Mouse (Mus musculus) mature B cell (primary cell): ENCODE measurements around the gene Sdhb.

Experiments
- in situ Hi-C: fragments of 300-500 bp; cut with MboI; formaldehyde crosslinking; loops from 2 replicates; pipeline ENCODE4 v1.14.3; 2019

The Sdhb gene

GRCm38 (mm10) chr4:140948481-140948880, 12.5 kb upstream of the Sdhb start:
- in situ Hi-C loops = no loop called here

GRCm38 (mm10) chr4:140949052-140949451, 12.0 kb upstream of the Sdhb start:
- in situ Hi-C loops = no loop called here

GRCm38 (mm10) chr4:140949616-140950015, 11.4 kb upstream of the Sdhb start:
- in situ Hi-C loops = loop anchor here (10.0 kb wide), 1 partner anchor 125 kb away; no protein-coding TSS in a partner anchor

GRCm38 (mm10) chr4:140950574-140950973, 10.4 kb upstream of the Sdhb start:
- in situ Hi-C loops = loop anchor here (10.0 kb wide), 1 partner anchor 126 kb away; no protein-coding TSS in a partner anchor

- in situ Hi-C loops = loop anchor here (10.0 kb wide), 1 partner anchor 127 kb away; no protein-coding TSS in a partner anchor
Measured at GRCm38 (mm10) chr4:140951861-140952641, 9.0 kb upstream of the Sdhb start.

- in situ Hi-C loops = loop anchor here (5.0 to 10.0 kb wide), 2 partner anchors 50 to 132 kb away; partner anchors contain the start of gene Padi2
Measured at GRCm38 (mm10) chr4:140957131-140957702, 3.8 kb upstream of the Sdhb start.

GRCm38 (mm10) chr4:140957725-140958124, 3.3 kb upstream of the Sdhb start:
- in situ Hi-C loops = loop anchor here (5.0 to 10.0 kb wide), 2 partner anchors 50 to 133 kb away; partner anchors contain the start of gene Padi2

GRCm38 (mm10) chr4:140958319-140958718, 2.7 kb upstream of the Sdhb start:
- in situ Hi-C loops = loop anchor here (5.0 to 10.0 kb wide), 2 partner anchors 51 to 134 kb away; partner anchors contain the start of gene Padi2

- in situ Hi-C loops = loop anchor here (5.0 to 10.0 kb wide), 2 partner anchors 52 to 134 kb away; partner anchors contain the start of gene Padi2
Measured at GRCm38 (mm10) chr4:140959128-140959679, 1.8 kb upstream of the Sdhb start.

- in situ Hi-C loops = loop anchor here (5.0 to 10.0 kb wide), 2 partner anchors 53 to 135 kb away; partner anchors contain the start of gene Padi2
Measured at GRCm38 (mm10) chr4:140959715-140960479, 1.1 kb upstream of the Sdhb start.

GRCm38 (mm10) chr4:140961467-140962206, 634 bp downstream of the Sdhb start:
- in situ Hi-C loops = no loop called here

GRCm38 (mm10) chr4:140962207-140962909, 1.4 kb downstream of the Sdhb start:
- in situ Hi-C loops = no loop called here

- in situ Hi-C loops = no loop called here
Measured at GRCm38 (mm10) chr4:140962950-140963349, 1.9 kb downstream of the Sdhb start.

- in situ Hi-C loops = no loop called here
Measured at GRCm38 (mm10) chr4:140963941-140964597, 3.1 kb downstream of the Sdhb start.

- in situ Hi-C loops = no loop called here
Measured at GRCm38 (mm10) chr4:140964620-140965019, 3.6 kb downstream of the Sdhb start.

GRCm38 (mm10) chr4:140967386-140968159, 6.6 kb downstream of the Sdhb start:
- in situ Hi-C loops = no loop called here

- in situ Hi-C loops = no loop called here
Measured at GRCm38 (mm10) chr4:140971691-140972090, 10.7 kb downstream of the Sdhb start.

GRCm38 (mm10) chr4:140974408-140974807, 13.4 kb downstream of the Sdhb start:
- in situ Hi-C loops = no loop called here

GRCm38 (mm10) chr4:140975356-140975755, 14.4 kb downstream of the Sdhb start:
- in situ Hi-C loops = no loop called here
